Mouse (Mus musculus): Measurements from ENCODE around the gene Brd7.

Brd7 gene

DNA sequence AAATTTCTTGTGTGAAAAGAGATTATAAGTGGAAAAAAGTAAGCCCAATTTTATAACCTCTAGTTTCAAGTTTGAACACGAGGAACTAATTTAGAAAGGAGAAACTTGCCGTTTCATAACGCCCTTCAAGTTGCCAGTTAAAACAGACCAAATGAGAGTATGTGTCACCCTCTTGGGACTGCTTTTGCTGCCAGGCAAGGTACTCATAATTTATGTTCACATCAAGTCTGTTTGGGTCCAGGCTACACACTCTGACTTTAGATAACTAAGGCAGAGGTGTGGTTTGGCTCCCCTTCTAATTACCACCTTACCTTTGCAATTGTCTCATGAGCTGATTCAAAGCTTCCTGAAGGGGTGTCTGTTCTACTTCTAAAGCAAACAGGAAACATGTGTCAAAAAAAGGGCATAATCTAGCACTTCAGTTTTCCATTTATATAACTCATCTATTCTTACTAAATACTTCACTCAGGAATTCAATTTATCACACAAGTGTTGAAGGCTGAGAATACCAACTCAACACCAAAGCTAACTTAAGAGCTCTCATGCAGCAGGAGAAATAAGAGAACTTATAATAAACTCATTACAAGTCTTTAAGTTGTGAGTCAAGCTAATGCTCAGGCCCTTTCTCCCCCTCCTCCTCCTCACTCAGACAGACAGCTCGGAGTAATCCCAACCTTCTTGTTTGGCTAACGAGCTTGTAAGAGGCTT, 4.6 kb downstream of the Brd7 start:
- no peak for DNase-seq (ENCODE audit: low read depth, low spot score)

DNA sequence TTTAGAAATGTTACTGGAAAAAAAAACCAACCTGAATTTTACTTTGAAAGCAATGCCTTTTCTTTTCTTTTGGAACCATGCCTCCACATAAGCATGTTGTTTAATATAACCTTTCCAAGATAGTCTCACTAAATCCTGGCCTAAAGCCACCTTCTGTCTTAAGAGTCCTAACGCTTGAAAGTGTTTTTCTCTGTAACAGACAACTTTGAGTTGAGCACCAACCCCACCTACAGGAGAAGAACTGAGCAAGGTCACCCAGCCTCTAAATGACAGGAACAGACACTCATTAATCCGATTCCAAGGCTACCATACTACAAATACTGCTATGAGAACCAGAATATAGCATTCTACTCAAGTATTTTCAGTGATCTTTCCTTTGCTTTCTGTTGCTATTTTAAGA, 12.9 kb downstream of the Brd7 start:
- no peak for DNase-seq (ENCODE audit: low read depth, low spot score)

DNA sequence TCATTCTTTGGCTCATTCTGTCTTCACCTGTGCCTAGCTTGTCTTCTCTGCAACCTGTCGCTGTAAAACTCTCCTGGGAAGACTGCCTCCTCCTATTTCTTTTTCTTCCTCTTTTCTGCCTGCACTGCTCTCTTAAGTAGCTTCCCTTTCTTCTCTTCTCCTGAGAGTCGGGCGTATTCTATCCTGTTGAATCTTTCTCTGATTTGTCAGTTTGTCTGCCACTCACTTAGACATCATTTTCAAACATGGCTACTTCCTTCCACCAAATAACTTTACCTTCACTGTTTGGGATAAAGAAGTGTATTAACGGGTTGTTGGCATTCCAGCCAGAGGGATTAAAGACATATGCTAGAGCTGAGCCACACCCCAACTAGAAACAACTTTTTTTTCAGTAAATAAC, 20.0 kb downstream of the Brd7 start:
- DNase-seq (ENCODE audit: low read depth, low spot score): no peak

DNA sequence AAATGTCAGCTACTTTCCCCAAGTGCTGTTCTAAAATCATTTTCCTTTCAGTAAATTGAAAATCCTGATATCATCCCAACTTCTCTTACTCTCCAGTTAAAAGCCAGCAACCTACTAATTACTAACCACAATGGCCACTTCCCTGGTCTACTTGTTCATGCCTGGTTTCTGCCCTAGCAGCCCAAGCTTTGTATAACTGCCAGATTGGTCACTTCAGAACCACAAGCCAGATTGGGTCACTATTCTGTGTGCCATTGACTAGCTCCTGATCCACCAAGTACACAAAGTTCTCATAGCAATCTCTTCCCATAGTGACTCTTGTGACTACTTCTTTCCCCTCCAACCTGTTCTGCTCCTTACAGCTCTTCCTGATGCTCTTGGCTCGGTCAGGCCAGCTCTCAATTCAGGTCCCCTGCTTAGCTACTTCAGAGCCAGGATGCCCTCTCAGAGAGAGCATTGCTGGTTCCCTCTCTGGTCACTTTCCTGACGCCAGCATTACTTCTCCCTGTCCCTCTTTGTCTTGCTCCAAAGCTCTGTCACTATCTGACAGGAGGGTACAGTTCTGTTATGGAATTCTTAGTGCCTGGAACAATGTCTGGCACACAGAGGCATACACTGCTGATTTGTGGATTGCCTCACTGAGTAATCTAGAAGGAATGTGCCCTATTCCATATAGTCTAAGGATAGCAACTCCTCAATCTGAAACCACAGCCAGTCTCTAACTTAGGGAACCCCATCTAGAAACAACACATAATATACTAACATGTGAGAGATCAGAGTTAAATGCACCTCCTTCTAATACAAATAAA, 21.9 kb downstream of the Brd7 start:
- DNase-seq (ENCODE audit: low read depth, low spot score): no peak

DNA sequence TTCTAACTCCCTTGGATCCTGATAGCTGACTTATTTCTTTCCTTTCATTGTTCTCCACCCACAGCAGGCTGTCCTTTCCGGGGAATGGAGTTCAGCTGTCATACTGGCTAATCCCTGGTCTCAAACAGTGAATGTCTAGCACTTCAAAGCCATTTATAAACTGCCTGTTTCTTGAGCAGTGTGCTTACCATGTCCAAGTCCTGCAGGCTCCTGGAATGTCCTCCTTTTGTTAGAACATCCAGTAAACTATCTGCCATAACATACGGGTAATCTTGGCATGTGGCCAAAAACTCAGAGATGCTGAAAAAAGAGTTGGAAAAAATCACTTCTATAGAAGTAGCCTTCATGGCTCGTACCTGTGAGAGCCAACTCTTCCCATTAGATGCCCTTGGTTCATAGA, 22.8 kb downstream of the Brd7 start:
- no peak for DNase-seq (ENCODE audit: low read depth, low spot score)

DNA sequence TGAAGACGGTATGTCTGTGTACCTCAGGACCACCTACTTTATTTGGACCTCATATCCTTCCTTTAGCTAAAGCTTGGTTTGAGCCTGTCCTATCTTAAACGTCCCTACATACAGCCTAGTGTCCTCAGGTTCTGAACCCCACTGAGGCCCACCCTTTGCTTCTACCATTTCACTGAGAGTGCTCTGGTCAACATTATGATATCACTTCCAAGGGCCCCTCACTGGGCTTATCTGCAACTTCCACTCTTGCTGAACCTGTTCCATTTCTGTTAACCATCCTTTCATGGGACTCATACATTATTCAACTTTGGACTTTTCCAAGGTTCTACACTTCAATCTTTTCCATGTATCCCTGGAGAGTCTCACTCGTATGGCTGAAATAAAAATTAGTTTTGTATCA, 27.0 kb downstream of the Brd7 start:
- no peak for DNase-seq (ENCODE audit: low read depth, low spot score)

DNA sequence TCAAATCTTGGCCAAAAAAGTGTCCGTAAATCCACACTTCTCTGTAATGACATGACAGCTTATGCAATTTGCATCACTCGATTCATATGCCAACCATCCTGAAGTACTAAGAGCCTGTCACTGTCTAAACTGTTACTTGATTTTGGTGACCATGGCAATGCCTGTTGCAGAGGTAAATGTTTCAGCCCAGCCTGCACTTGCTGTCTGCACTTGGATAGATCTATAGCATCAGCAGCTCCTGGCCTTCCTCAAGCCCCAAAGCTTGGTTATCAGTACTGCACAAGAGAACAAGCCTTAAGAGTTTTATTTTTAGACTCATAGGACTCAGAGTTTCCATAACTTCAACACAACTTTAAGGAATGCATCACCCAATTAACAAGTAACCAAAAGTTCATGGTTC, 27.6 kb downstream of the Brd7 start:
- DNase-seq (ENCODE audit: low read depth, low spot score): no peak

DNA sequence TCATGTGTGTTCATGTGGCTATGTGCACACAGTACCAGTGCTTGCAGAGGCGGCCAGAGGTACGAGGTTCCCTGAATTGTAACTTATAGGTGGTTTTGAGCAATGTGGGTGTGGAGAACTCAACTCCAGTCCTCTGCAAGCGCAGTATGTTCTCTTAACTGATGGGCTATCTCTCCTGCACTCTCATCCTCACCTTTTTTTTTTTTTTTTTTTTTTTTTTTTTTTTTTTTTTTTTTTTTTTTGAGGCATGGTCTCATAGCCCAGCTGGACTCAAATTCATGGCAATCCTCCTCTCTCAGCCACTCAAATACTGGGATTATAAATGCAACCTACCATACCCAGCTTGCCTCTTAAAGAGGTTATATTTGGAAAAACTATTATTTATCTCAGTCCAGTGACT, 31.2 kb downstream of the Brd7 start:
- DNase-seq (ENCODE audit: low read depth, low spot score): no peak

DNA sequence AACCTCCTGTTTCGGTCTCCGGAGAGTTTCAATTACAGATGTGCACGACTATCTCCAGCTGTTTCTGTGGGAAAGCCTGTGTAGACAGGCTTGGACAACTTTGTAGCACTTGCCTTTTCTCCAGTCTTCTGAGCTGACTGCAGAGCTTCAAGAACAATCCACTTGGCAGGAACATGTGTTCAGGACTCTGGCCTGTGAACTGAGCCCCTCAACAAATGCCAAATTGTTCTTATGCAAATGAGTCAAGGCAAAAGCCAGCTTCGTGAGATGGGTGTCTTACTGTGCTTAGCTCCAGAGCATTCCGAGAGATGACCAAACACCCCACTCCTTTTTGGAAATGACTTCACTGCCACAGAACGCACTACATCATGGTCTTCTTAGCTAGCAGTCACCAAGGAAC, 33.3 kb downstream of the Brd7 start:
- no peak for DNase-seq (ENCODE audit: low read depth, low spot score)

DNA sequence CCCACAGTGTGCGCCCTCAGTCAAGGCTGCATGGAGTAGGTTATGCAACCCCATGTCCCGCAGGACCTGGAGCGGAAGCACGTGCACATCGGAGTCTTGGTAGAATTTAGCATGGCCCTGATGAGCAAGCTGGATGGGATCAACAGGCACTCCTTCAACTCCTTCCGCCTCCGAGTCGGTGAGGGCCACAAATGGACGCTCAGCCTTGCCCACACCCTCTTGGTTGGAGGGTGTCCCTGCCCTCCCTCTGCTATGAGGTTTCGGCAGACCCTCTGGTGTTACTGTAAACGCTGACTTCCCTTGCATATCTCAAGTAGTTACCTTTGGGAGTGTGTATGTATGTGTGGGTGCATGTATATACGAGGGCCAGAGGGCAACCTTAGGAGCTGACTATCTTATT, 35.7 kb downstream of the Brd7 start:
- no peak for DNase-seq (ENCODE audit: low read depth, low spot score)

DNA sequence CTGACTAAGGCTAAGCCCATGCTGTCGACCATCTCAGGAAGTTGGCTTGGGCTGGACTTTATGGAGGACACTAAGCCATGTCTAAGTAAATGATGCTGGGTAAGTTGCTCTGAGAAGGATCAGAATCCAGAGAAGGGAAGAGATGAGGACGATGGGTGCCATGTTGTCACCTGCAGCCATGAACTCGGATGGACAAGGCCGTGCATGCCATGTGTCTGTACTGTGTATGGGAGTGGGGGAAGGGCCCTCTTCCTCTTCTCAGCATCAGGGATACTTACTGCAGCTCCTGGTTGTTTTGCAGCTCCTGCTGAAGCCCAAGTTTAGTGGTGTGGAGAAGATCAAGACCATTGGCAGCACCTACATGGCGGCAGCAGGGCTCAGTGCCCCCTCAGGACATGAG, 36.2 kb downstream of the Brd7 start:
- DNase-seq (ENCODE audit: low read depth, low spot score): no peak

DNA sequence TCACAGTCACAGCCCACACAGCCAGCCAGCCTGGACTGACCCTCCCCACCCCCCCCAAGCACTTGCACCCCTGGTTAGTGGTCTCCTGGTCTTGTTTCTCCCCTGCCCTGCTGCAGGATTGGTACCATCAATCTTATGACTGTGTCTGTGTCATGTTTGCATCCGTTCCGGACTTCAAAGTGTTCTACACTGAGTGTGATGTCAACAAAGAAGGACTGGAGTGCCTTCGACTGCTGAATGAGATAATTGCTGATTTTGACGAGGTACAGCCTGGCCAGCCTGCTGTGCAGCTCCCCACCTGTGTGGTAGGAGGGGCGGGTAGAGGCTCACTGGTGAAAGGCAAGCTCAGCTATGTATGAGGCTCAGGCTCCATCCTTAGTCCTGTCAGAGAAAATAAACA, 36.7 kb downstream of the Brd7 start:
- DNase-seq (ENCODE audit: low read depth, low spot score): no peak

DNA sequence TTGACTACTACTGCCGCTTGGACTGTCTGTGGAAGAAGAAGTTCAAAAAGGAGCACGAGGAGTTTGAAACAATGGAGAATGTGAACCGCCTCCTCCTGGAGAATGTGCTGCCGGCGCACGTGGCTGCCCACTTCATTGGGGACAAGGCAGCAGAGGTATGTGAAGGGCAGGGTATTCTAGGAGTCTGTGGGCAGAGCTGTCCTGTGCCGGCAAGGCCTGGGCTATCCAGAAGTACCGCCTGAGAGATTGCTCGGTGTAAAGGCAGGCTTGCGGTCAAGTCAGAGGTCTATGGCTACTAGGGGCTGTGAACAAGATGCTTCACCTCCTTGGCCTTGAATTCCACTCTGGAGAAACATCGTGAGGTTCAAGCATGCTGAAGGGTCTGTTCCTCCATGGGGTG, 37.2 kb downstream of the Brd7 start:
- DNase-seq (ENCODE audit: low read depth, low spot score): no peak

DNA sequence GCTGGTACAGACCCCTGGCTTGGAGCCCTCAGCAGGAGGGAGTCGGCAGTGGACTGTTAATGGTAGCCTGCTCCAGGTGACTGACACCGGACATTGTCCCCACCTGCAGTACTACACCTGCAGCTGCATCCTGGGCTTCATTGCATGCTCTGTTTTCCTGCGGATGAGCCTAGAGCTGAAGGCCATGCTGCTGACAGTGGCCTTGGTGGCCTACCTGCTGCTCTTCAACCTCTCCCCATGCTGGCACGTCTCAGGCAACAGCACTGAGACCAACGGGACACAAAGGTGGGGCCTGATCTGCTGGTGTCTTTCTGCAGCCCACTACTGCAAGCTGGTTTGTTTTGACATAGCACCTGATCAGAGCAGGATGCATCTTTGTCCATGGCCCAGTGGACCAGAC, 38.5 kb downstream of the Brd7 start:
- no peak for DNase-seq (ENCODE audit: low read depth, low spot score)

DNA sequence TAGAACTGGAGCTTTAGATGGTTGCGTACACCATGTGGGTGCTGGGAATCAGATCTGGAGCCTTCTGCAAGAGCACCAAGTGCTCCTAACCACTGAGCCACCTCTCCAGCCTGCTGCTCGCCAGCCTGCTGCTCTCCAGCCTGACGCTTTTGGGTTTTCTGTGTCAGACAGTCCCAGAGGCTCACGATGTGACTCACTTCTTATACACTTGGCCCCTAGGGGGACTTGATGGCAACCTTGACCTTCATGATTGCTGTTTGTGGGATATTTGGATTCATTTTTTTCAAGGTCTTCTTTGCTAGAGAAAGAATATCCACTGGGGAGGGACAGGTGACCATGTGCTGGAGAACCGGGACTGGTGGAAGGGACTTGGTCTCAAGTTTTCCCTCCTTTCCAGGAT, 40.6 kb downstream of the Brd7 start:
- no peak for DNase-seq (ENCODE audit: low read depth, low spot score)

DNA sequence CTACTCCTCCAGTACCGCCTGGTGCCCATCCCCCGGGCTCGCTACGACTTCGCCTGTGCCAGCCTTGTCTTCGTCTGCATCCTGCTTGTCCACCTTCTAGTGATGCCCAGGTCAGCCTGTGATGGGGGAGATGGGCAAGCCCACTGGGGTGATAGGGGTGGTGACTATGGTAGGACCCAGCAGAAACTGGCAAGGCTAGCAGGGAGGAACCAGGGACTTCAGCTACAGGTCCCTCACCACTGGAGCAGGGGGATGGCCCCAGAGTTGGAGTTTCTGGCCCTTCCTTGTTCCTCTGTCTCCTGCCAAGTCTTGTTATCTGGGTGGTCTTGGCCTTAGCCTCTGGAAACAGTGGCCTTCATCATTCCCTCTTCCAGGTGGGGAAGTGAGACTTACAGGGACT, 41.9 kb downstream of the Brd7 start:
- no peak for DNase-seq (ENCODE audit: low read depth, low spot score)

DNA sequence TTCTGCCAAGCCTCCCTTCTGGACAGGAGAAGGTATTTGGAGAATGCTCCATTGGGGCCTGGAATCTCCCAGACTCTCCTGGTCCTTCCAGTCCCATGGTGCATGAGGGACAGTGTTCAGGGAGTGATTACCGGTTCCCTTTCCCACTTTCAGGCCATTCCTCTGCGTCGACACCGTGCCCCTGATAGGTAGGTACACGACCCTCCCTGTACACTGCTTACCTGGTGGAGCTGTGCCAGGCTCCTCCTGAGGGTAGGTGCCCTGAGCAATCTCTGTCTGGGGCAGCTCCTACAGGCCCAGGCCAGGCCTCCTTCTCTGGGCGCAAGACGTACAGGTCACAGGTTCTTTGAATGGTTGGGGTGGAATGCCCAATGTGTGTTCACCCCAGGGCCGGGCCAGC, 43.8 kb downstream of the Brd7 start:
- DNase-seq (ENCODE audit: low read depth, low spot score): no peak

DNA sequence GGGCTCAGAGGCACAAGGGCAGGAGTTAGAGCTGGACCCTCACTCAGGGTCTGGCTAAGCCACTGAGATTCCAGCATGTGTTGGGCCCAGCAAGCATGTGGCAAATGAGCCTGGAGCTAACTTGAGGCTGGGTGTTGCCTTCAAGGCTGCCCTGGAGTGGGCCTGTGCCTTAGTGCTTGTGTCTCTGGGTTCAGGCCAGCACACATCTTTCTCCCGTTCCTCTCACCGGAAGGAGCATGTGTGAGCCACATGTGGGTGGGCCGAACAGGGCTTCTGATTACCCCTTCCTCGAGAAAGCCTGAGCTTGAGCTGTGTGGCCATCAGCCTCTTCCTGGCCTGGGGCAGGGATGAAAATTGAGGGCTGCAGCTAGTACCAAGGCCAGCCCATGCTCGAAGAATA, 44.7 kb downstream of the Brd7 start:
- DNase-seq (ENCODE audit: low read depth, low spot score): no peak

DNA sequence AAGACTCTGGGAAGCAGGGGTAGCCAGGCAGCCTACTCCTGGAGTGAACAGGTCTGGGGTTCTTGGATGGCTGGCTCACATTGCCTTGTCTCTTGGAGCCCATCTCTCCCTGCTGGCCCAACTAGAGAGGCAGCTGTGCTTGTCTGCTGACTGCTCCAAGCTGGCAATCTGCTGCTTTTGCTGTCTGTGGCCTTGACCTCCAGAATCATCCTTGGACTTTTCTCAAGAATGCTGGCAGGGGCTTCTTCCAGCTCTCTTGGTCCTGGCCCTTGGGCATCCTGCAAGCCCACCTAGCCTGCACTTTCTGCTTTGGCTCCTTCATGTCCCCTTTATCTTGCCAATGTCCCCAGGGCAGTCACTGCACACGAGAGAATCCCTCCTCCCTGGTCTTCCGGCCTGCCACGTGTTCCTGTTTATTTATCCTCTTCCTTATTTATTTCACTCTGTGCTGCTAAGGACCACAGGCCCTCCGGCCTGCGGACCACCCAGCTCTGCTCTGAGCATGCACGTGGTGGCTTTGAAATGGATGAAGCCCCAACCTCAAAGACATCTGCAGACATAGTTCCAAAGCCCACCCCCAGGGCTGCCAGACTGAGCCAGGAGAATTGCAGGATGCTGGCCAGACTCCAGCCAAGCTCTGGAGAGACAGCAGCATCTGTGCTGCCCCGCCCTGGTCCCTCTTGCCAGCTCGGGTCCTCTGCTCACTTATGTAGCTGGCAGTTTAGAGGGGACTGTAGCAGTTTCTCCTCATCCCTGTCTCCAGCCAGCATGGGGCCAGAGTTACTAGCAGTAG, 45.7 kb downstream of the Brd7 start:
- no peak for DNase-seq (ENCODE audit: low read depth, low spot score)

DNA sequence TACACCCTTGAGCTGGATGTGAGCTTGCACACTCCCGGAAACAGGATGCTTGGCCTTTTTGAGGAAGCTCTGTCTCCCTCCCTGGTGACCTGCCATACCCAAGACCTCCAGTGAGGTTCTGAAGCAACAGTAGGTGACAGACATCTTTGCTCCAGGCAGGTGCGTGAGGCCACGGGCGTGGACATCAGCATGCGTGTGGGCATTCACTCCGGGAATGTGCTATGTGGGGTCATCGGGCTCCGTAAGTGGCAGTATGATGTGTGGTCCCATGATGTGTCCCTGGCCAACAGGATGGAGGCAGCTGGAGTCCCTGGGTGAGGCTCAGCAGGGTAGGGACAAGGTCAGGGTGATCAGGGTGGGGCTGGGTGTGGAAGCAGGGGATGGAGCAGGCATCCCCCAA, 46.7 kb downstream of the Brd7 start:
- DNase-seq (ENCODE audit: low read depth, low spot score): no peak

DNA sequence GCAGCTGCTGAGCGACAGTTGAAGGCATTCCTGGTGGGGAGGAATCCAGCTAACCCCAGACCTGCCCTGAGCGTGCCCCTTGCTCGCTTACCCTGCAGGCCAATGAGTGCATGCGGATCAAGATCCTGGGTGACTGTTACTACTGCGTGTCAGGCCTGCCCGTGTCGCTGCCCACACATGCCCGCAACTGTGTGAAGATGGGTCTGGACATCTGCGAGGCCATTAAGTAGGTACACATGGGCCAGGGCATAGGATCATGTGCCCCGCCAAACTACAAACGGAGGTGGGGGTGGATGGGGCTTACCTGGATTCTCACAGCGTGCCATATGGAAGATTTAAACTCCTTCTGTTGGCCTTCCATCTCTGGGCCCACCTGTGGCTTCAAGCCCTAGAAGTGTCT, 48.0 kb downstream of the Brd7 start:
- no peak for DNase-seq (ENCODE audit: low read depth, low spot score)

DNA sequence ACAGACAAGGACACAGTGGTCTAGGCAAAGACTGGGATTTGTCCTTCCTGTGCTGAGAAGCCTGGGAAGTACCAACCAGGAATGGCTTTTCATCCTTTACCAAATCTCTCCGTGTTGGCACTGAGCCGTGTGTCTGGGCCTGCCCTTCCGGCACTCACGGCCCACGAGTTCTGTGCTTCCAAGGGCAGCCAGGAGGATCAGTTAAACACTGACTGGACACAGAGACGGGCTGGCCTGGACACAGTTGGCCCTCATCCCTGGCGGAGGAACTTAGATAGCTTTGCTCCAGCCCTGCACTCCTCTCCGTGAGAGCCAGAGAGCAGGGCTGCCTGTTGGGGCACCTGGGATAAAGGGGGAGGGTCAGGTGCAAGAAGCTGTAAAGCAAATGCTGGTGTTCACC, 49.0 kb downstream of the Brd7 start:
- no peak for DNase-seq (ENCODE audit: low read depth, low spot score)

DNA sequence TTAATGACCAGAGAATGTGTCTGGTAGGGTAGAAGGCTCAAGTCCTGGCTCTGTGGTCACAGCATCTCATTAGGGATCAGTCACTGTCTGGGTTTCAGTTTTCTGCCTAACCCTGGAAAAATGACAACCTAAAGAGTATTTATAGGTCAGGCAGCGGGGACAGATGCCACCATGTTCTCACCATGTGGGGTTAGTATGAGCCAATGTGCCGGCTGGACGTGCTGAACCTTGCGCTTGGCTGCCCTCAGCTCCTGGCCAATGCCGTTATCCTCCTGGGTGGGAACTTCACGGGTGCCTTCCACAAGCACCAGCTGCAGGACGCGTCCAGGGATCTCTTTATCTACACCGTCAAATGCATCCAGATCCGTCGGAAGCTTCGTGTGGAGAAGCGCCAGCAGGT, 51.7 kb downstream of the Brd7 start:
- DNase-seq (ENCODE audit: low read depth, low spot score): no peak
